Mouse (Mus musculus) c-Kit-positive CD71-positive TER-119-negative erythroid progenitor cells, embryonic 14.5 days (primary cell): ENCODE data around the gene Endou.

Experiments
- DNase-seq: peaks from one replicate; pipeline ENCODE4 v3.0.0-alpha.2; 2013; ENCODE audit warnings: low read depth

Endou gene

DNA sequence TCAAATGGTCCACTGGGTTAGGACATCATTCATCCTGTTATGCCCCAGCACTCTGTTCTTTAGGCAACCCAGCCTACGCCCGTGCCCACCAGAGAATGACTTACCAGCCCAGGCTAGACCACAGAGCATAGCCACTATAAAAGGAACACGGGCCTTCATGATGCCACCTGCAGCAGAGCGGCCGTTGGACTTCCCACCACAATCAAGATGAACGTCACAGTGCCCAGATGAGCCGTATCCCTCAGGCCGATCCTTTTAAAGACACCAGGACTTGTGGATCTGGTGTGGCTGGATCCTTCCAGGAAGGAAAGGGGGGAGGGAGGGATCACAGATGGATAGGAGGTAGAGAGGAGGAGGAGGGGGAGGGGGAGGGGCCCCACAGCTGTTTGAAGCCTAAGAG, at the start of gene Endou:
TSS of gene Endou (minus strand) at position 229 of the 400 bp plus-strand sequence.
- DNase-seq: no peak

DNA sequence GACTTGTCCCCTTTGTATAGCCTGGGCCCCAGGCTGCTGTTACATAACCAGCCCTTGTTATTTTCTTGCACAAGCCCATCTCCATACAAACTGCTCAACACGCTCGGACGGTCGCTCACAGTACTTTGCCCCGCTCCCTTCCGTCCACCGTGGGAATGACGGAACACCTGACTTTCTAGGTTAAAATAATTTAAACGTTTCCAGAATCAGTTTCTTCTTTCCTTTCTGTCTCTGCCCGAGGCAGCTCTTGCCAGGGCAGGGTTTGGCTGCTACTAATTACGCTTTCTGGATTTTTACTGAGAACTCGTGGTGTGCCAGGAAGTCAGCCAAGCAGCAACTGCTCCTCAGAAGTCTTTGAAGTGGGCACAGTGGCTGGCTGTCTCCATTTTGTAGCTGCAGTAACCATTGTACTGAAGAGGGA, 49.5 kb upstream of the Endou start:
- no peak for DNase-seq

DNA sequence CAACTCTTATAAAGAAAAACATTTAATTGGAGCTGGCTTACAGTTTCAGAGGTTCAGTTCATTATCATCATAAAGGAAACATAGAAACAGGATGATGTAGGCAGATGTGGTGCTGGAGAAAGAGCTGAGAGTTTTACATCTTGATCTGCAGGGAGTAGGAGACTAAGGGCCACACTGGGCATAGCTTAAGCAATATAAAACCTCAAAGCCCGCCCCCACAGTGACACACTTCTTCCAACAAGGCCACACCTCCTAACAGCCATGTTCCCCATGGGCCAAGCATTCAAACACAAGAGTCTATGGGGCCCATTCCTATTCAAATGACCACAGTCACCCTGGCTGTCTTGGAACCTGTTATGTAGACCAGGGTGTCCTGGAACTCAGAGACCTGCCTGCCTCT, 48.4 kb upstream of the Endou start:
- no peak for DNase-seq

DNA sequence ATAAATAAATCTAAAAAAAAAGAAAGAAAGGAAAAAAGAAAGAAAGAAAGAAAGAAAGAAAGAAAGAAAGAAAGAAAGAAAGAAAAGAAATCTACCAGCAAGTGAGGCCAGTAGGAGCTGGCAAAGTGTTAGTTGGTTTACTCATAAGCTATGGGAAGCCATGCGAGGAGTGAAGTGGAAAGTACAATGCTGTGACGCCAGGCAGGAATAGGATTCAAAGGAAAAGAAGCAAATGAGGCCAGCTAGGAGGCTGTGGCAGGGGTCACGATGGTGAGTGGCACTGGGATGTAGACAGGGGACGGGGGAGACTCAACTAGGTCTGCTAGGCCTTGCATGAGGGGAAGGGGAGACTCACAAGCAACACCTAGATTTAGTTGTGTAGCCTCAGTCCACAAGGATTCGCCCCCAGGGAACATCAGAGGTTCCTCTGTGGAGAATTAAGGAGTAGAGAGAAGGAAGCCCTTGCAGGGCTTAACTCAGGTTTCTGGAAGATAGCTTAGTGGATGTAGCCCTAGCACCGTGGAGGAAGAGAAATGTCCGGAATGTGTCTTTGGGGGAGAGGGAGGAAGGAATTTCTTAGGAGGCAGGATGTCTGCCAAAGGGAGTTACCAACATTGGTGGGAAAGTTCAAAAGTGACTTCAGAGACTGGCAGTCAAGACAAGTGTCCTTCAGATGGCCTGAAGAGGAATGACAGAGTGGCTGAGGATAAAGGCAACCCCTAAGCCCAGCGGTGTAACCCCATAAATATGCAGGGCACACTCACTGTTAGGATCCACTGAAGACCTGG, 47.4 kb upstream of the Endou start, which contains the start of gene Slc48a1:
TSS of gene Slc48a1 (plus strand) at position 210 of the 788 bp plus-strand sequence.
- no peak for DNase-seq

DNA sequence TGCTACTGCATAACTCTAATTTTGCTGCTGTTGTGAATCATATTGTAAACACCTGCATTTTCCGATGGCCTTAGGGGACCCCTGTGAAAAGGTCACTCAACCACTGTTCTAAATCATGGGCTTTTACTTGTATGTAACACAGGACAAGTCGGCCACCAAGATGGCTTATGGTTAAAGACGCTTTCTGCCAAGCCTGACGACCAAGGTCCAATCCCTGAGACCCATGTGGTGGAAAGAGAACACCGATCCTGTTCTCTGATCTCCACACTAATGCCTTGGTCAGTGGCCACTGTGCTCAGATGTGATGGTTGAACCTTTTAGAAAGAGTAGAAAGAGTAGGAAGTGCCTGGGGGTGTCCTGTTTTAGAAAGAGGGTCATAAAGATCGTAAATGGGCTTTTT, 45.8 kb upstream of the Endou start:
- no peak for DNase-seq

DNA sequence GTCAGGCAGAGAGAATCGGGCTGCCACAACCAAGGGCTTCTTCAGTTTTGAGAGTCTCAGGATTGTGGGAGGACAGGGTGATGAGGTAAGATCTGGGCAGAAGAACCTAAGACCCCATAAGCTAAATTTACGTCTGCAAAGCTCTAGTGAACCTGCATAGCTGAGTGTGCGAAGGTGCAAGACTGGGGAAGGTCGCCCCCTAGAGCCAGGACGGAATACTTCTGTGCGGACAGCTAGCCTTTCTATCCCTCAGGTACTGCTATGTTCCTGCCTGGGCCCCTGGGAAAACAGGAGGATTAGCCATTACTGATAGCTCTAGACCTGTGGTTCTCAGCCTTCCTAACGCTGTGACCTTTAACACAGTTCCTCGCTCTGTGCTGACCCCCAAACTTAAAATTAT, 45.4 kb upstream of the Endou start:
- DNase-seq: no peak

DNA sequence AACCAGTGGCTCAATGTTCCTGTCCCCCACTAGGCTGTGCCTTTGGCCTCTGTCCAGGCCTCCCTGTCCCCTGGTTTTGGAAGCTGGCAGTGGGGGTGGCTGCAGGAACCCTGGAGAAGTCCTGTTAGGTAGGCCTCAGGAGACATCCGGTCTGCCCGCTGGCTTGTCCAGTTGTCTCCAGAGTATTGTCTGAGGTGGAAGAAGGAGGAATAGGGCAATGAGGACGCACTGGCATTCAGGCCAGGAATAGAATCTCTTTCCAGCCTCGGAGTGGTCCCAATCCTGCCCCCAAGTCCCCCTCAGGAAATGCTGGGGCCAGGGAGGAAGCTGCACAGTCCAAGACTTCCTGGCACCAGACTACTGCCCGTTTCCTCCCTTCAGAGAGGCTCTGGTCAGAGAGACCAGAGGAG, 42.8 kb upstream of the Endou start:
- no peak for DNase-seq

DNA sequence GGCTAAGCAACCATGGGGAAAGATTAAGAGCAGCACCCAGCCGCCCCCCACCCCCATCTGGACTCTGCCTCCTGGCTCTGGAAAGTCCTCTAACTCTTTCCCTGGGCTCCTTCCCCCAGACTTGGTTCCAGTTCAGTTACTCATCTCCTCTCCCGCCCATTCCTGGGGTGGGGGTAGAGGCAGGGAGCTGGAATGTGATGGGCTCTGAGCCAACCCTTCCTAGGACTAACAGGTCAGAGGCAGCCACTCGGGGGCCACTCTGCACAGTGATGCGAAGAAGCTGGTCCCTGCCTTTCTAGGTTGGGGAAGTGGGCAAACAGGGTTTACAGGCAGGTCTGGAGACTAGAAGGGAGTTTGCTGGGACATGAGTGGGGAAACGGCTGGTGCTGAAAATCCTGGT, 42.0 kb upstream of the Endou start:
- DNase-seq: no peak

DNA sequence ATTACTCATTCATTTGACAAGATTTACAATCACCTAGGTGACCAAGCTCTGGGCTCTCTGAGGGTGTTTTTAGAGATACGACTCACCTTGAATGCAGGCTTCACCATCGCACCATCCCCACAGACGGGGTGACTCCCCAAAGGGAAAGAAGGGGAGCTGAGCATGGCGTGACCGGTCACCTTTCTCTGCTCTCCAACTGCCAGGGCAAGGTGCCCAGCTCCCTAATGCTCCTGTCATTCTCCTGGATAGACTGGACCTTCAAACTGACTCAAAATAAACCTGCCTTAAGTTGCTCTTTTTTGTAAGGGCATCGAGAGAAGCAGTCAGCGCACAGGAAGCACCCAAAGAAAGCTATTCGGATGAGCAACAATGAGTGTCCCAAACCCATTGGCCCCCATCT, 39.1 kb upstream of the Endou start:
- DNase-seq: no peak

DNA sequence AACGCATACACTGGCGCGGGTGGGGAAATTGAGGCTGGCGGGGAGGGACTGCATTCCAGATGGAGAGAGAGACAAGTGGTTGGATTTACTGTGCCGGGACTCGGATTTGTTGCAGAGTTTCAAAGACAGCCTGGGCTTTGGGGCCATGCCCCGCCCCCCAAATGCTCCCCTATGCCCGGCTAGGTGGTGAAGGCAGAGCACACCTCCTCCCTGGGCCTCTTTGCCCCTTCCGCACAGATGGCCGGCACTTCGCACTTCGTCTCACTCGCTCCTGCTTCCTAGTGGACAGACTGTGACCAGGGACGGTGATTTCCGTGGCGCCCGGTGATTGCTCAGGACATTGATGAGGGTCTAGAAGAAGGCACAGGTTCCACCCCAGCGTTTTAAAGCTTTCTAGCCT, 37.1 kb upstream of the Endou start:
- DNase-seq: no peak

DNA sequence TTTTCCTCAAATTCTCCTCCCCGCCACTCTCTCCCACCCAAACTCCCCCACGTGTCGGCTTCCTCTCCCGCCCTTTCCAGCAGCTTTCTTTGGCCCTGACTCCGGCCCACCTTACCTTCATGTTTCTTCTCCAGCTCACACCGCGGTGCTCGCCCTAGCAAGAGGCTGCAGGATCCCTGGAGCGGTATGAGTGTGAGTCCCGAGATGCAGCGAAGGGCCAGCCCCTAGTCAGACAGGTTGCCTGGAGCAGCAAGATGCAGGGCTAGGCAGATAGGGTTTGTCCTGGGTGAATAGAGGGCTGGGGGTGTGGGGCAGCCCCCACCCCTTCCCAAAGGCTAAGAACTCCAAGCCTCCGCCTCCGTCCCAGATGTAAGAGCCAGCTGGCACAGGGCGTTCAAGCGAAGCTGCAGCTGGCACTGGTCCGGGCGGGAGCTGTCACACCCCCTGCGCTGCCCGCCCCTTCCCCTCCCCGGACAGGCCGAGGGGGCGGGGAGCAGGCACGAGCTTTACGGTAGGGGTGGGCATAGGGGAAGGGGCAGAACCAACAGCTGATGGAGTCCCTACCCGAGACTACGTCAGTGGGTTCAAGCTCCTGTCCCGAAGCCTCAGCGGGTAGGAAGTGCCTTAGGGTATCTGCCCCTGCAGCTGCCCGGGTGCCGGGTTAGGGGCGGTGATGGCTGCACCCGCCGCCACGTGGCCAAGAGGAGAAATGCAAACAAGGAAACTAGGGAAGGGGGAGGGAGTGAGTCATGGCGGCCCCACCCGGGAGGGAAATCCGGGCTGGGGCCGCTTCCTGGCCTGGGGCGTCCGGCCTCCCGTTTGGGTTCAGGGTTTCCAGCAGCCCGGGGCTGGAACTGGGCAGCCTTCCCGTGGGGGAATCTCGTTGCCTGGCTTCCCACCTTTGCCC, 36.4 kb upstream of the Endou start, which contains the start of gene Rapgef3:
TSS of gene Rapgef3 (minus strand) at position 693 of the 907 bp plus-strand sequence.
- DNase-seq: no peak

DNA sequence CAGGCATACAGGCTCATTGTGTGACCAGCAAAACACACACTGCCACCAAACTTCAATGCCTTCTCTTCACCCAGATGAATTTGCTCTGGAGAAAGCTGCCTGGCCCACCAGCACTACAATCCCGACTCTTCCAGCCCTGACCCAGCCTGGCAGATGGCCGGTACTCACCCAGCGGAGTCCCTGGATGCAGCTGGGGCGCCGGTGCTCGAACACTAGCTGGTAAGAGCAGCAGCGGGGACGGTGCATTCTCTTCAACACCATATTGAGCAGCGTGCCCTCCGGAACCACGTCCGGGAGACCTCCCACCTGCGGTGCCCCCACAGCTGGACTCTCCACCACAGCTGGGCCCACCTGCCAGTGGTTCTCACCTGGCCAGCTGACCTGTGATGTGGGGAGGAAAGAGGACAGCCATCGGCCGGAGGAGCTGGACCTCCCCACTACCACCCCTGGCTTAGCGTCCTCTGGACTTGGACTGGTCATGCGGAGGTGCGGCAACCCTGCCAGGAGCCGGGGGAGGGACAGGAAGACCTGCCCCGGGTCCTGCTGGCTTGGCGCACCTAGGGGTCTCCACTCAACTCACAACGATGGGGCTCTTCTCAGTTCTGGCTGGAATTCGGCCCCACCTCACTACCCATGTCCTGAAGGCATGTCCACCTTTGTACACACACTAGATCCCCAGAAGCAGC, 35.6 kb upstream of the Endou start:
- DNase-seq: no peak

DNA sequence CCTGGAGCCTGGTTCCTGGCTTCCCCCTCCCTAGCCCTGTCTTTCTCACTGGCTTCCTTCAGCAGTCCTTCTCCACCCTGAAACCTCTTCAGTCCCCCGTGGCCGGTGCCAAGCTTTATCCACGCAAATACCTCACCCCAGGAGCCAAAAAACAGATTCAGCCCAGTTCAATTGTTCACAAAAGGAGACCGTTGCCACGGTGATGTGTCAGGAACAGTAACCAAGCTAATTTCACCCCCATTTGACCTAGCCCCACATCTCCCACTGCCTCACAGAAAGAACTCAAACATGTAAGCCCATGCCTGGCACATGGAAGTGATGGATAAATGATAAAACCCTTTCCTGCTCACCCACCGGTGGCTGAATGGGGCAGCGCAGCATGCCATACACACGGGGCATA, 35.1 kb upstream of the Endou start:
- no peak for DNase-seq

DNA sequence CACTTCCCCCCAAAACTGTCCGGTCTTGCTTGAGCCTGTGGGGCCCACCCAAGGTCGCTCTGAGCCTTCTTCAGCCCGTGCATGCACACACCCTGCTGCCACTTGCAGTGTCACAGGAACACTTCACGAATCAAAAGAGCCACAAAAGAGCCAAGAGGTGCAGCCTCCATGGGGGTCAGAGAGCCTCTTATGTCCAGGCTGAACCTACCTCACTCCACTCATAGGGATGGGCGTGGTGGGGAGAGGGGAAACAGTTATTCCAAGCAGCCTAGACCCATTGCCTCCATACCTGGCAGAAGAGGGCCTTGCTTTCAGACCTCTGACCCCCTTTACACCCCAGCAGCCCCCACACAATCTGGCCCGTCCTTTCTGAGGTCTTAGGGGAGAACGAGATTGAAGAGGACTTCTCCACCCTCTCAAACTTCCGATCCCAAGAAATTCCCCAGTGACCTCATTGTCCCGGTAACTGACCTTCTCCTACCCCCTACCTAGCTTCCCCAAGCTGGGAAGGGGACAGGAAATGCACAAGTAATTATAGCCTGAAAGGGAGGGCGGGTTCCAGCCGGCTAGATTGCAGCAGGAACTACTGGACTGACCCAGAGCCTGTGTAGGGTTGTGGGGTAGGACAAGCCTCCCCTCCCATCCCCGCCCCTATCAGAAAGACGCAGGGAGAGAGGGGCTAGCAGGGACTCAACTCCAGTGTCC, 34.1 kb upstream of the Endou start:
- no peak for DNase-seq

DNA sequence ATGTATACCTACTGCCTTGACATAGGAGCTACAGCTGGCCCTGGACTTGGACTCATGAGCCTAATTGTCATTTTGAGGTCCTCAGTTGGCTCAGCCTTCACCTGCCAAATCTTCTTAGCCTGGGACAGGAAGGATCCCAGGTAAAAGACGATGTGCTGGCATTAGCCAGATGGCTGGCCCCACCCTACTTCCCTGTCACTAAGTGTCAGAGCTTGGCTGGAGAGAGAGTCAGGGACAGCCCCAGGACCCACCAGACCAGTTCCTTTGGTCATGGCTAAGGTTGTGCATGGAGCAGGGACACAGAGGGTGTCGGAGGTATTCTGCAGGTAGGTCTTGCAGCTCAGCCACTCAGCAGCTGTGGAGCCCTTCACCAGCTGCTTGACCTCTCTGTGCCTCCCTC, 33.4 kb upstream of the Endou start:
- no peak for DNase-seq

DNA sequence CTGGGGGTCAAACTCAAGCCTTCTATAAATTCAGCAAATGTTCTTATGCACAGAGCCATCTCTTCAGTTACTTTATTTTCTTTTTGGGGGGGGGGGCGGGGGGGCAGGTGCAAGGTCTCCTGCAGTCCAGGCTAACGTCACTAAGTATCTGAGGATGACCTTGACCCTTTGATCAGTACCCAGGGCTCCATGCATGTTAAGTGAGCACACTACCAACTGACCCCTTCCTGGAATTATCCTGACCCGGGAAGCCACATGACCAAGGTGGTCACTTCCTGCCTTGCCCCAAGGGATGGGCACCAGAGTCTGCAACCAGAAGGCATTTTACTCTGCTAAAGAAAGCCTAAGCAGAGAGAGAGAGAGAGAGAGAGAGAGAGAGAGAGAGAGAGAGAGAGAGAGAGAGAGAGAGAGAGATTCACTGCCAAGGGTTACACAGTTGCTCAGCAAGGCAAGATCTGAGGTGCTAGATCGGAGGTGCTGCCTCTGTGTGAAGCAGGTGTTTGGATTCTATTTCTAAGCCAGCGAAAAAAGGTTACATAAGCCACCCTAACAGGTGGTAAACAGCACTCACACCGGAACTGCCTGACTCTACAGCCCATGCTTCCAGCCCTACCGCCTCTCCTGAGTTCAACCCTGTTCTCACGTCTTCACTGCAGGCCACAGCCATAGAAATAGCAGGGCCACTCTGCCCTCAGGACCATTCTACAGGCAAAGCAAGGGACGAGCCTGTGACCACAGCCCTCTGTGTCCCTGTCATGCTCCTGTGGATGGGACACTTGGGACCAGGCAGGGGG, 32.3 kb upstream of the Endou start:
- no peak for DNase-seq

DNA sequence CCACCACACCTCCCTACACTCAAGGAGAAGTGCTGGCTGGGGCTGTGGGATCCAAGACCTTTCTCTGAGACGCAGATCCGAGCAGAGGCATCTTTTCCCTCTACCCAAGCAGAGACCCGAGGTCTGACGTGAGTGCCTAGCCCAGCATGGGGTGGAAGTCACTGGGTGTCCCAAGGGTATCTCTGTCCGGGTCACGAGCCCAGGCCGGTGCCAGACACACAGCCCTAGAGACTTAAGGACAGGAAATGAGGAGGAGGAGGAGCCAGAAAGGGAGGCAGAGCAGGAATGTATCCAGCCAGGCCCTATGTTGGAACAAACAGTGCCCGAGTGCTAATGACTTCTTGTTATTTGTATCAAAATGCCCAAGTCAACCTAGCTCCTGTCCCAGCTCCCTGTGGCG, 31.6 kb upstream of the Endou start:
- no peak for DNase-seq

DNA sequence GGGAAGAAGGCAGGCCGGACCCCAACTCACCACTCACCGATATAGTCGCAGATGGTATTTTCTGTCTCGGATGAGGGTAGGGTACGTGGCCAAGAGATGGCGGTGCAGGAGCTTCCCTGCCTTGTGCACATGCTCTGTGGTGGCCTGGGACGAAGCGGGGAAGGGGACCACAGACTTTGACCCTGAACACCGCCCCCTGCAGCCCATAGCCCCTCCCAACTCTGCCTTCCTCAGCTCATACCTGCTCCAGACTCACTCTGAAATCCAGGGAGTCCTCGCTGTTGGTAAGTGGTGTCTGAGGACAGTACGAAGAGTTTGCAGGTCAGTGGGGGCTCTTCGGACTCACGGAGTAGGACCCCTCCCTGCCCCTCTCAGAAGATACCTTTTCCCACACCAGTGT, 30.3 kb upstream of the Endou start:
- no peak for DNase-seq

DNA sequence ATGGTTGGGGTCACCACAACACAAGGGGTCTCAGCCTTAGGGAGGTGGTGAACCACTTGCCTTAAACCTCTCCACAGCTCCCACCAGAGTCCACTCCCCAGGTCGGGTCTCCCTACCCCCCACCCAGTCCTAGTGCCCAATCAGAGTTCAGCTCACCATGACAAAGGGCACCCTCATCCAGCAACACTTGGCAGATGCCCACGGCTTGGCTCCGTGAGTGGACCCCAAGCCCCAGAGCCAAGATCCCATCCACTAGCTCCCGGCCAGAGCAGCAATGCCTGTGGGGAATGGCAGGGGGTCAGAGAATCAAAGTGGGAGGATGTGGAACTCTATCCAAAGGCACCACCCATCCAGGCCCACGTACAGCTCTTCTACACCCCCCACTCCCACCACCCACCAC, 29.8 kb upstream of the Endou start:
- DNase-seq: no peak

DNA sequence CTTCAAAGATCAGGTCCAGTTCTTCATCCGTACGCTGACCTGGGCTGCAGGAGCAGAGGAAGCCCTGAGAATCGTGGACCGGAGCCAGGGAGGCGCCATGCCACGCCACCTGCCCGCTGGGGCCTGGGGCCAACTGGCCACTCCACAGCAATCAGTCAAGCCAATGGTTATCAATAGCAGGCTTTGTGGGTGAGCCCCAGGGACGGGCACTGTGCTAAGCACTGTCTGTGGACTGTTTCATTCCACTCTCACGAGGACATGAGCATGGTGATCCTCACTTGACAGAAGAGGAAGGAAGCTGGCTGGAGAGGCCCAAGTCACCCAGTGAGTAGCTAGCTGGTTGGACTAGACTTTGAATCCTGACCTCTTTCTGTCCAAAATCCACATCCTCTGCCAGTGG, 28.9 kb upstream of the Endou start:
- no peak for DNase-seq

DNA sequence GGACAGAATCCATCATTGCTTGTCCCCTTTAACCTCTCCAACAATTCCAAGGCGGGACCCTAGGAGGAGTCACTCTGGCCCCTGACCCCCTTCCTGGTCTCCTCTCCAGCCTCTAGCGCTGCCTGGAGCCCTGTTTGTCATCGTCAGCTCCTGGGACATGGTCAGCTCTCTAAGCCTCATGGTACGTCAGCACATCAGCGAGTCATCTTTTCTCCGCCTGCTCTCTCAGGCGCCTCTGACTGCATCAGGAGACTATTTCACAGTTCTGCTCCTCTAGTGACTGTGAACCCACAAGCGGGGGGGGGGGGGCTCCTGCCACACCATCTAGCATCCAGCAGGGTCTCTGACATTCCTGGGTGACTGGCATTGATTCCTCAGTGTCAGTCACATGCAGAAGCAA, 24.2 kb upstream of the Endou start:
- DNase-seq: no peak
